Mouse (Mus musculus) telencephalon, adult 2 months (tissue): ENCODE results near the gene Rab7b.

ENCODE experiments used
- DNase-seq: peaks from one replicate; pipeline ENCODE4 v3.0.0-alpha.2; 2011; ENCODE audit warnings: low read depth, low spot score

Rab7b gene

GRCm38 (mm10) chr1:131695308-131695707 is 6.8 kb downstream of the Rab7b start:
- no peak for DNase-seq

- peak; percentile 64 for DNase-seq
Measured at GRCm38 (mm10) chr1:131696325-131696724, 7.8 kb downstream of the Rab7b start.

- DNase-seq, result no peak
Measured at GRCm38 (mm10) chr1:131698770-131699169, 10.3 kb downstream of the Rab7b start.

- DNase-seq, result no peak
Measured at GRCm38 (mm10) chr1:131699642-131700041, 11.1 kb downstream of the Rab7b start.

- DNase-seq, result no peak
Measured at GRCm38 (mm10) chr1:131700447-131700846, 12.0 kb downstream of the Rab7b start.

DNA sequence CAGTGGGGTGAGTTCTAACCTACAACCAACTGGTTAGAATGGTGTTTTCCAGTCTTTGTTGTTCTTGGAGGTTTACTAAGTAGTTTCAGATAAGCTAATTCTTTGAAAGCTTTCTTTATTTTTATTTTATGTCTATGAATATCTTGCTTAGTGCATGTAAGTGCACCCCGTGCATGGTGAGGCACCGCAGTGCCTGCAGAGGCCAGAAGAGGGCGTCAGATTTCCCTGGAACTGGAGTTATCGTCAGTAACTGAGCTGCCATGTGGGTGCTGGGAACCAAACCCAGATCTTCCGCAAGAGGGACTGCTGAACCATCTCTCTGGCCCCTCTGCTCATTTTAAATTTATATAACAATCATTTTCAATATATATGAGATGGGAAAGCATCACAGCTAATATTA is 12.9 kb downstream of the Rab7b start:
- no peak for DNase-seq

GRCm38 (mm10) chr1:131702094-131702766 is 13.7 kb downstream of the Rab7b start:
- no peak for DNase-seq

DNA sequence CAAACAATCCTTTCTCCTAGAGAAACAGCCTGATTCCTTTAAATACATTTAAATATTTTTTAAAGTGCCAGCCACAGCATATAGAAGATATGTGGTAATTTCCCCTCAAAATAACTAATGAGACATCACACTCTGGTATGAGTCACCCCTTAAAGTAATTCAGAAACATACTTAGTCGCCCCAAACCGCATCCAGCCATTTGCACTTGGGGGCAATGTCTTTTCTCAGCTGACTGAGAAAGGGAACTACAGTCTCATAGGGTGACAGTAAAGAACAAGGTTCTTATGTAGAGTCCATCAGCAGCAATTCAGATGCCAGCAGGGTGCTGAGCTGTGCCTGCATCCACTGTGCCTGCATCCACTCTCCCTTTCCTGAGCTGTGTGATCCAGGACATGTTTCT is 15.0 kb downstream of the Rab7b start:
- DNase-seq, result no peak

DNA sequence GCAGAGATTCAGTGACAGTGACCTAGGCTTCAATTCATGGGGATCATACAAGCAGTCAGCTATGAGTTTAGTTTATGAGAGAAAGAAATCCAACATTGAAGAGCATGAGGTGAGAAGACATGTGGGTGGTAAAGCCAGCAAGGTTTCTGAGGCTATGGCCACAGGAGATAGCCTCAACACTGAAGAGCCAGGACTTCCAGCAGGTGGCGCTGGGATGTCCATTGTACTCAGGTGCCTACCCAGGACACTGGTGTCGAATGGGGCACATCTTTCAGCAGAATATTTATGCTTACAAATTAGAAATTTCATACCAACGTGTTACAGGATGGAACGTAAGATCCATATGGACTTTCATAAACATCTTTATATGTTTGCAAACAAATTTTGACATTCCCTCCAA is 19.8 kb downstream of the Rab7b start:
- no peak for DNase-seq

- no peak for DNase-seq
Measured at GRCm38 (mm10) chr1:131711518-131711917, 23.0 kb downstream of the Rab7b start.

DNA sequence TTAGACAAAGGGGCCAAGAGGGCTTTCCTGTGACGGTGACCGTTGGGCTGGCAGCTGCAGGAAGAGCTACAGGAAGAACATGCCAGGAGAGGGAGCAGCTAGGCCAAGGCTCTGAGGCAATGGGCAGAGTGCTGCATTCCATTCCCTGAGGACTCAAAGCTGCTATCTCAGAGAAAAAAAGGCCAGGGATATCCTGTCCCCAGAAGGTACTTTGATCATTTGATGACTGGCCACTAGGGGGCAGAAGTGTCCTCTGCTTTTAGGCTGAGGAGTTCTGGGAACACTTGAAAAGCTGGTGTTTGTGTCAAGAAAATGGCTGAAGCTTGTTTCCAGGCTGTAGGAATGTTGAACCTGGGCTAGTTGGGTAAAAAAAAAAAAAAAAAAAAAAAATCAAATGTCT is 23.9 kb downstream of the Rab7b start:
- DNase-seq, result peak; percentile 61

DNA sequence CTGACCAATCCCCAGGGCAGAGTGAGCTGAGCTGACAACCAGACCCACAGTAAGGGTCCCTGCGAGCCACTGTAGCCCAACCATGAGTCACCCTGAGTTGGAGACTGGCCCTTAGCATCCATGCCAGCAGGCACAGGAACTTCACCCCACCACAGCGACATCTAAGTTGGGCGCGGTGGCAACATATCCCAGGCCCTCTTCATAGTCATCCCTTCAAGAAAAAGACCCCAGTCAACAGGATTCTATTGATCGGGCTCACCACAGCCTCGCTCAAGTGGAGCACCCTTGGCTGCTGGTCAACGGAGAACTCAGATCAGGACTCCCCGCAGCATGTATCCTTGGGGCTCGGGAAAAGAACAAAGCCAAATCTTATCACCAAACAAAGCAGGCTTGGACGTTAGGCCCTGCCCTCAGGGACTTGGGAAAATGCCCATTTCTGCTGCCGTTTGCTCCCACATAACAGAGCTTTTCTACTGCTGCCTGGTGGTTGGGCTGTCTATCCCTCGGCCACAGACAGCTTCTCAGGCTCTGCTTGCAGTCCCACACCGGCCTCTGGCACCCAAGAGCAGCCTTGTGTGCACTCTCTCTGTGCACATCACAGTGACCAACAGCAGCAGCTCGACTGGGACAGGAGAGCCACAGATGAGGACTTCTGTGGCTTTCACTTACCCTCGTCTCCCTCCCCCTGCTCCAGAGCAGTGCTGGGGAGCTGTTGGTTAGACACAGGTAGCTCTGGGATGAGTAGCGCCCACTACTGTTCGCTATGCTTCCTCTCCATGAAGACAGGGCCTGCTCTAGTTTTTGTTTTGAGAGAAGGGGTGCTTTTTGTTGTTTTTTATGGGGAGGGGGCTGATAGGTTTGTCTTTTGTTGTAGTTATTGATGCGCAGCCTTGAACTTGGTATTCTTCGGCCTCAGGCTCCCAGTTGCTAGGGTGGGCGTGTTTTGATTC is 26.2 kb downstream of the Rab7b start:
- DNase-seq, result no peak

- DNase-seq, result no peak
Measured at GRCm38 (mm10) chr1:131718952-131719694, 30.6 kb downstream of the Rab7b start.

- no peak for DNase-seq
Measured at GRCm38 (mm10) chr1:131721989-131722388, 33.5 kb downstream of the Rab7b start.

DNA sequence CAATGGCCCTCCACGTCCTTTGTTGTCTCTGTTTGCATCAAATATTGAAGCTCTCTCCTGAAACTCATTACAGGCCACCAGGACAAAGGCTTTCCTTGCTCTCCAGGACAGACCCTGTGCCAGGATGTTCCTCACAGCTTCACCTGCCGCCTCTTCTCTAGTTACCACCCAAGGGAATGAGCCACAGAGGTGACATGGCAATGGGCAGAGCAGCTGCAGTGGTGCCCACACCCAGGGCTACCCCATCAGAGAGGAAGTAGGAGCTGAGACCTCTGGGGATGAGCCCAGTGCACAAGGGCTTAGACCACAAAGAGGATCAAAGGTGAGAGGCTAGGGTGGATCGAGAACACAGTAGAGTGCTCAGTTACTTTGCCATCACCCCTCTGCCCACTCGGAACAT is 35.1 kb downstream of the Rab7b start:
- DNase-seq, result no peak

- no peak for DNase-seq
Measured at GRCm38 (mm10) chr1:131726586-131726985, 38.1 kb downstream of the Rab7b start.

DNA sequence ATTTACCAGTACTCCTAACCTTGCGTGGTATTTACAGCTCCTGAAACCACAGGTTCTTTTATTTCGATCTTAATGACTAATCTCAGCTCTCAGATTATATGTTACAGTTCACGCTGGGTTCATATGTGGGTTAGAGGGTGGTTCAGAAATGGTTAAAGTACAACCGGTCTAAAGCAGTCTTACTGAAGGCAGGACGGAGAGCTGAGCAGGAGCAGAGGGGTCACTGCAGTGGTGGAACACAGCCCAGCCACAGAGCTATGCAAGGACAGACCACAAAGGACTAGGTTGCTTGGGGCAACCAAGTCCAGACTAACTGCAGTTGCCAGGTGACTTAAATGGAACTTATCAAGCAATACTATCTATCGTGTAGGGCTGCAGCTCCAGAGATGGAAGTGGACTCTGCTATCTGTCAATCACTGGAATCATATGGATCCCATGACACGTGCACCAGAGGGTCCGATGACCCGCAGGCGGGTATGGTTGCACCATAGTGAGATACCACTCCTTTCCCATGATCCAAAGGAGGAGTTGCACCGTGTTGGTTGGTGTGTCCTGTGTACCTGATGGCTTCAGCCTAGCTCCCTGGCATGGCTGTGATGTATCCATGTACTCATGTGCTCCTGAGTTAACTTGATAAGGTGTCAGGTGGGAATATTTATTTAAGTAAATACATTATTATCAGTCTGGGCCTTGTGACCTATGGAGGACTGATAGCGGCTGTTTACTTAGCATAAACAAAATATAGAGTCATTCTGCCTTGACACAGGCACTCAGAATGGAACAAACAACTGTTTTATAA is 42.3 kb downstream of the Rab7b start:
- no peak for DNase-seq

DNA sequence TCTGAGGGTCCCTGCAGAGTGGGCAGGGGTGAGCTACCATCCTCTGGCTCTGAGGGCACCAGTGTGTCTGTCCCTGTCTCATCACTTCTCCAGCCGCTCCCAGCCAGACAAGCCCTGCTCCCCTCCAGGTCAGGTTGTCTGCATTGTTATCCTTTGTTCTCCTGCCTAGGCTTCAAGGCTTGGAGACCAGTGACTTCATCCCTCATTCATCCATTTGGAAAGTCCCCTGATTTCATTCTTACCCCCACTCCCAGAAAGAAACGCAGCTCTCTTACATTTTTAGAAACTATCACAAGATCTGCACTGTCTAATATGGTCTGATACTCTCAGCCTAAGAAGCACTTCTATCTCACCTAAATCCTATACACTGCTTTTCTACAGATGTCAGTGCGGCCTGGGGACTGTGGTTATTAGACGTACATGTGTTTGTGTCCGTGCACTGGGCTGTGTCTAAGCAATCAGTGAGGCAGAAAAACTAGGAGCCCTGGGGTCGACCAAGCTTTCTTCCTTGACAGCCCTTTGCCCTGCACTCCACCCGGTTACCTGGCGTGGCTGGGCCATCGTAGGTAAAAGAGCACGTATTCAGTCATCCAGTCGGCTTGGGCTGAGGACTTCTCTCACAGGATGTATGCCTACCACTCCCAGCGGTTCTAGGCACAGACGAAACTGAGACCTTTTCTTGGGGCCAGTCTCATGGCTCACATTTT is 45.1 kb downstream of the Rab7b start:
- no peak for DNase-seq

DNA sequence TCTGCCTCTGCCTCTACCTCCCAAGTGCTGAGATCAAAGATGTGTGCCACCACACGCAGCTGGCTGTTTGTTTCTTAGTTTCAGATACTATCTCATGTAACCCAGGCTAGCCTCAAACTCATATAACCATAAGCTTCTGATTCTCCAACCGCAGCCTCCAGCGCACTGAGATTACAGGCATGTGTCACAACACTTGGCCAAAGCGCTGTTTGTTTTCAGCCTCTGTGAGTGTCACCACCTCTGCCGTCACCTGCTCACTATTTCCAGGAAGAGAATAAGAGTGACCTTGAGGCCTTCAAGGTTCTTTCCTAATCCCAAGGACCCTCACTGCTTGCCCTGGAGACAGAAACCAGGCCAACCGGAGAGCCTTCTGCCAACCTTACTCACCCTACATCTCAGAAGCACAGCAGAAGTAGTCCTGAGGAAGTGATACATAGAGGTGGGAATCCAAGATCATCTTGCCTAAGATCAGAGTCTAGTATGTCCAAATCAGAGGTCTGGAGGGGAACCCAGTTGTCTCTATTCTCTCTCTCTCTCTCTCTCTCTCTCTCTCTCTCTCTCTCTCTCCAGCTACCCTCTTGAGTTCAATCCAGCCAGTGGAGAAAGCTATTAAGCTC is 46.3 kb downstream of the Rab7b start:
- DNase-seq, result no peak

DNA sequence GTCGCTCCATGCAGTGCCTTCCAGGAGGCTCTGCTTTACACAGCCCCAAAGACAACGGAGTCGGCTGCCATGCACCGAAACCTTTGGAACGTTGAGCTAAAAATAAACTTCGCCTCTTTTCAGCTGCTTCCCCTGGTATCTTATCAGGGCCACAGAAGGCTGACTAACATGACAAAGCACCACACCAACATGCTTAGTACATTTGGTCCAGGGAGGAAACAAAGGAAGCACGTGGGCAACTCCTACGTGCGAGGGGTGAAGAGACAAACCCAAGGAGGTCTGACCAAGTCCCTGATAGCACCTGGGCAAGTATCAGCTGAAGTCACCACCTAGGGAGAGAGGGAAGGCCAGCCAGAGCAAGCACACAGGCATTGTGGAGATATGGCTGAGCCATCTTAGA is 48.0 kb downstream of the Rab7b start:
- no peak for DNase-seq
